Mouse (Mus musculus) lung, adult 2 months (tissue): ENCODE data around the gene Pla1a. TPM values are rescaled to one million over a fixed set of nuclear protein-coding genes. Genes with fewer than 3 reads are reported as not detected.

Experiments used
- DNase-seq: peaks from one replicate; pipeline ENCODE4 v3.0.0; 2022
- H3K4me1 ChIP-seq: fragments of 200-500 bp; 2 replicates; pipeline ENCODE4 v1.6.1; 2011; ENCODE audit warnings: low read length; ENCODE audit not compliant: control insufficient read depth, insufficient read depth
- H3K4me3 ChIP-seq: fragments of 200-500 bp; replicated peaks from 2 replicates; pipeline ENCODE3; 2011; ENCODE audit warnings: low read depth, mild to moderate bottlenecking, control low read depth, low read length; ENCODE audit errors: extremely low read depth
- CTCF ChIP-seq: fragments of 200-500 bp; IDR thresholded peaks from 2 replicates; pipeline ENCODE4 v1.5.1; 2011; ENCODE audit warnings: mild to moderate bottlenecking, low read length, control low read depth; ENCODE audit not compliant: insufficient read depth
- POLR2A ChIP-seq: fragments of 200-500 bp; IDR thresholded peaks from 2 replicates; pipeline ENCODE4 v1.6.1; 2011; ENCODE audit warnings: low read depth, mild to moderate bottlenecking, control low read depth, low read length, borderline replicate concordance; ENCODE audit errors: extremely low read depth
- WGBS: fragments of 180-500 bp; shearing (Covaris S2); methylation state at CpG from one replicate; pipeline ENCODE4 v1.1.7; 2018; 5-methylcytosine and 5-hydroxymethylcytosine counted together
- polyA plus RNA-seq: library from polyadenylated mRNA; depleted of rRNA; stranded (reverse); fragments of >200 nt; gene quantifications from 2 replicates; pipeline ENCODE4 v1.2.3, GENCODE M21; 2012

Pla1a gene
- polyA plus RNA-seq, 1 experiment: 2.0 TPM

DNA sequence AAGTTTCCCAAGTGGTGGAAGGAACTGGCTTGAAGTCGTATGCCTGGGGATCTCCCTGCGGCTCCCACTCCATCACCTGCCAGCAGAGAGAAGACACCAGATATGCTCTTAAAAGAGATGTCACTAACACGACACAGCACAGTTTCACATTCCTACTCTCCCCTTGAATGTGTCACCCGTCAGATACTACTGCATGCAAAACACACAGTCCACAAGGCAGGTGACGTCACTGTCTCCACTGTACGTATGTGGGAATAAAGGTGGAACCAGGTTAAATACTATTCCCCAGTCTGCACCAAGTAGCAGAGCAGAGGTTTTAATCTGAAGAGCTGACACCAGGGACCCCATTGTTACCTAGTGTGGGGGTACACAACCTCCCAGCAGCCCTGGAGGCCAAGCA is 7.5 kb upstream of the Pla1a start:
- TF ChIP-seq POLR2A (no peak), CTCF (no peak)
- no peak for DNase-seq
- Histone ChIP-seq H3K4me3 (no peak overlapping the region), H3K4me1 (no peaks in the 10 kb centered on the region)
- WGBS: 72% methylated on average over 6 of the region's 6 CpGs

DNA sequence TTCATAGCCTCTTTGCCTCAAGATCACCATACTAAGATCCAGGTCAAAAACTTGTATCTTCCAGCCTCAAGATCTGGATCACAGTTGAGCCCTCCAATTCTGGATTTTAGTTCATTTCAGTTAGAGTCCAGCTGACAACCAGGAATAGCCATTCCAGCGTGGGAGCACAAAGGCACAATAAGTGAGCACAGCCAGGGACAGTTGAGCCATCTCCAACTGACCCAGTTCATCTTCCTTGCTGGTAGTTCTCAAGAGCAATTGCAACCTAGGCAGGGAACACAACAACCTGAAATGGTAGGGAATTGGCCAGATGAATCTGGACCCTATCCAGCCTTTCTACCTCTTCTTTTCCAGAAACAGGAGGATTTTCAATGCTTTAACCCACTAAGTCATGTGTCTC is 6.2 kb upstream of the Pla1a start:
- H3K4me3 ChIP-seq: no peak overlapping the region
- no peaks in the 10 kb centered on the region for H3K4me1 ChIP-seq
- 83% methylated on average over 1 of the region's 1 CpGs for WGBS
- no peak for TF ChIP-seq CTCF
- DNase-seq: no peak

DNA sequence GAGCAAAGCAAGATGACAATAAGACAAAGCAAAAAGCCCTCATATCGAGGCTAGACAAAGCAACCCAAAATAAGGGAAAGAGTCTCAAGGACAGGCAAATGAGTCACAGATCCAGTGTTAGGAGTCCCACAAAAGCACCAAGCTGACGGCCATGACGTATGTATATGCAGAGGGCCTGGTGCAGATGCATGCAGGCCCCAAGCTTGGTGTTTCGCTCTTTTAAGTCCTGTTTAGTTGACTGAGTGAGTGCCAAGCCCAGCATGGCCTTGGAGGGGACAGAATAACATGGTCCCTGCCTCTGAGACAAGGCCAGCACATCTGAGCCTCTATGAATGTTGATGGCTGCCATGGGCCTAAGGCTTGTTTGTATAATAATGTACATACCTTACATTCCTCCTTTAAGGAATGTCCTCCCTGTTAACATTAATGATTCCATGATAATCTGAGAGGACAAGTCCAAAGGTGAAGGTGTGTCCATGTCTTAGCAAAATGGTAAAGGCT is 1.4 kb upstream of the Pla1a start:
- TF ChIP-seq CTCF (no peak), POLR2A (no peak)
- WGBS: 88% methylated on average over 4 of the region's 4 CpGs
- no peaks in the 10 kb centered on the region for H3K4me1 ChIP-seq
- no peak for DNase-seq
- no peak overlapping the region for H3K4me3 ChIP-seq

DNA sequence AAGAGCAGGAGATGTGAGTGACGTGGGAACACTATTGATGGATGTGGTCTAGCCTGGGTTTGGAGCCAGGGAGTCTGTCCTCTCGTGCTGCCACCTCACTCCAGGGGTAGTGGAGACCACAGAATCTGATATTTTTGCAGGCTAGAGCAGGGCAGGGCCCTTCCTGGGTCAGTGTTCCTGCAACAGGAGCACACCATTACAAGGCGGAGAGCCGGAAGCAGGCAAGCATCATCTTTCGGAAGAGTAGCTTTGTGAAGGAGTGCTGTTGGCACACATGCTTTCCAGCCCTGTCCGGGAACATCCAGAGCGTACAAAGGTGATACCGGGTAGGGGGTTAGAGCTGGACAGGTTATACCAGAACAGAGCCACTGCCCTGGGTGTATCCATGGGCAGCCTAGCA is 569 bp upstream of the Pla1a start:
- Histone ChIP-seq H3K4me3 (no peak overlapping the region), H3K4me1 (no peaks in the 10 kb centered on the region)
- TF ChIP-seq CTCF (no peak), POLR2A (no peak)
- no peak for DNase-seq
- 89% methylated on average over 8 of the region's 8 CpGs for WGBS

DNA sequence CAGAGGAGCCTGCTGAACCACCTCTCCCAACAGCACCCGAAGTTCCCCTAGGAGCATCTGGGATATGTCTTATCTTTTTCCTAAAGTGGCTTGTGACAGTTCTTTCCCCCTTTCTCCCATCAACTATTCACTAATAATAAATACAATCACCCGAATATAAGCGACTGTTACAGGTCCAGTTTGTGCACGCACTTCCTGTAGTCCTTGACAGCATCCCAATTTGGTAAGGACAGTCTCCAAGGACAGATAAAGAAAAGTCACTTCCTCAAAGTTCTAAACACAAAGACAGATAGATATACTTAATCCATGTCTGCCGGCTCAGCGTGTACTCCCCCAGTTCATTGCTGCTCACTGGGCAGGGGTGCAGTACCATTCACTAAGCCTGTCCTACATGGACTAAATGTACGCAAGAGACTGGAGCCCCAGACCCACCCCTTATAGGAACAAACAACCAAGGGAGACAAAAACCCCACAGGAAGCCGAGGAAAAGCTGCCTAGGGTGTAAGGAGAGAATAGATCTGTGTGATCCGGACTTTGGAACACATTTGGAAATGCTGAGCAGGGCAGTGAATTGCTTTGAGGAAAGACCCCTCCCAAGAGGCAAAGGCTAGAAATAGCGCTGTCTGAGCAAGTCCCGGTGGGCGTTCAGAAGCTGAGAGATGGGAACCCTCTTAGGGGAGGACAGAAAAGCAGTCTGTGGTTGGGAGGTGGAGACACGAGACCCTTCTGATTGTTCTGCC is 1.3 kb downstream of the Pla1a start:
- 41% methylated on average over 13 of the region's 13 CpGs for WGBS
- TF ChIP-seq POLR2A (no peak), CTCF (no peak)
- H3K4me3 ChIP-seq: no peak overlapping the region
- H3K4me1 ChIP-seq: no peaks in the 10 kb centered on the region
- no peak for DNase-seq

DNA sequence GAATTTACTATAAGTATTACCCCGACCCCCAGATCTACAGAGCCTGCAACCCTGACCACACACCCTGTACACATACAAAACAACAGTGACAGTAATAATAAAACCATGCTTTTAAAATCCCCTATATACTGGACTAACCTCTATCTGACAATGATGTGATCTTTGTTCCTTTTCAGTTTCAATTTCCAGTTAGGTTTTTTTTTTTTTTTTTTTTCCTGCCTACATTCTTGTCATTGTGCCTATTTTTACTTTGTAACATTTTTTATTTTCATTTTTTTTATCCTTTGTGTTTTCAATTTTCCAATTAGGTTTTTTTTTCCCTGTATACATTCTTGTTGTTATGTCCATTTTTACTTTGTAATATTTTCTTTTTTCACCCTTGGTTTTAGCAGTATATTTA is 7.1 kb downstream of the Pla1a start:
- Histone ChIP-seq H3K4me3 (no peak overlapping the region), H3K4me1 (no peaks in the 10 kb centered on the region)
- WGBS: 76% methylated on average over 1 of the region's 1 CpGs
- TF ChIP-seq CTCF (no peak), POLR2A (no peak)
- no peak for DNase-seq

DNA sequence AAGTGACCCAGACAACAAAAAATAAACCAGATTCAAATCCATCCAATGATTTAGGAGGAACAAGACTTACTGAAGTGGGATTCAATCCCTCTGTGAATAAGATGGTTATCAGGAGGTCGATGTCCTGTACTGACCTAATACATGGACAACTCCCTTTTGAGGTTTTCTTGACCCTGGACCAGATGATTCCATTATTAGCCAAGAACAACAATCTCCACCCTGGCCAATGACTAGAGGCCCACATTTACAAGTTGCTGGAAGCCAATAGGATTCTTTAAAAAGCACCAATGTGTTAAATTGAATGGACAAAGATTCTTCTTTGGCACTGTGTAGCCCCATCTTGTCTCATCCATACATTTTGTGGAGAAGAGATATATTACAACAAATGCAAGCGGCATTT is 7.6 kb downstream of the Pla1a start:
- Histone ChIP-seq H3K4me3 (no peak overlapping the region), H3K4me1 (no peaks in the 10 kb centered on the region)
- TF ChIP-seq POLR2A (no peak), CTCF (no peak)
- DNase-seq: no peak
- 77% methylated on average over 2 of the region's 2 CpGs for WGBS

DNA sequence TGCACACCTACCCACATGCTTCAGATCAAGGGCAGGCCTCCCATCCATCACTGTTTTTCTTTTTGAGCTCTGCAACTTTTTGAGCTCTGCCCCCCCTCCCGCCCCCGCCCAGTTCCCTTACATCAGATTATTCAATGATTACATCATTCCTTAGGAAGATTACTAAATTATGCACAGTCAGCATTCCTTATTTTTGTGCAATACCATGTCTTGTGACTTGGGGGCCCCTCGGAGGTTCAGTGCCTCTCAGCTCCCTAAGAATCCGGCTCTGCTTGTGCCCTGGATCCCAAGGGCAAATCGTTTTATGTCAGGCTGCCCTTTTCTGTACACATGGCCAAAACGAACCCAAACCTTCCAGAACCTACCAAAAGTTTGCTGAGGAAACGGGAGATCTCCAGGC is 18.0 kb downstream of the Pla1a start:
- no peak for TF ChIP-seq POLR2A
- no peak for TF ChIP-seq CTCF
- no peak for DNase-seq
- 76% methylated on average over 7 of the region's 7 CpGs for WGBS
- Histone ChIP-seq H3K4me1 (no peaks in the 10 kb centered on the region), H3K4me3 (no peak overlapping the region)

DNA sequence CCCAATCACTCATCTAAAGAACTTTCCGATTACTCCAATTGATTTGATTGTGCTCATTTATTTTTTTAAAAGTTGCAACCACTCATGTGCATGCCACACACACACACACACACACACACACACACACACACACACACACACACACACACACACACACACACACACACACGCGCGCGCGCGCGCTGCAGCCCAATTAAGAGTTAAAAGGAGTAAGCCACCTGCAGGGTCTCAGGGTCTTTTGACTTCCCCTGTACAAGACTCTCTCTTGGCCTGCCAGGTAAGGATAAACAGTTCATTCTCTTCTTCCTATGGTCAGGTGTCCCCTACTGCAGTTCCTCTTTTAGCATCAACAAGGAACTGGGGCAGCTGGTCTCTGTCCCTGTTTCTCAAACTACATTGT is 24.5 kb downstream of the Pla1a start:
- H3K4me3 ChIP-seq: no peak overlapping the region
- WGBS: 96% methylated on average over 8 of the region's 8 CpGs
- no peak for DNase-seq
- TF ChIP-seq CTCF (no peak), POLR2A (no peak)
- no peaks in the 10 kb centered on the region for H3K4me1 ChIP-seq

DNA sequence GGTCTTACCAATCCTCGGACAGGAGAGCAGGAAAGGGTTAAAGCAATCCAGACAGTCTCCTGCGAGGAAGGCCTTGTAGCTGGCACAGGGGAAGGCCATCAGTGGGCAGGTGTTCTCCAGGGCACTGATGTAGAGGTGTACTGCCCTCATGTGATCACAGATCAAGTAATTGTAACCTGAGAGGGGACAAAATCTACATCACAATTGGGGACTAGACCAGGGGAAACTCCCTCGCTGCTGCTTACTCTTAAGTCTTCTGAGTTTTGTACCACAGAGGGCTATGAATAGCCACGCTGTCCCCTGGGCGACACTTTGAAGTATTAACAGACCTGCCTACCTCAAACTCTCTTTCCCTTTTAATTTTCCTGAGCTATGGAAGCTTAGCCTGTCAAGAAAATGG is 25.4 kb downstream of the Pla1a start:
- TF ChIP-seq CTCF (no peak), POLR2A (no peak)
- DNase-seq: no peak
- Histone ChIP-seq H3K4me3 (no peak overlapping the region), H3K4me1 (no peaks in the 10 kb centered on the region)
- 50% methylated on average over 5 of the region's 5 CpGs for WGBS

DNA sequence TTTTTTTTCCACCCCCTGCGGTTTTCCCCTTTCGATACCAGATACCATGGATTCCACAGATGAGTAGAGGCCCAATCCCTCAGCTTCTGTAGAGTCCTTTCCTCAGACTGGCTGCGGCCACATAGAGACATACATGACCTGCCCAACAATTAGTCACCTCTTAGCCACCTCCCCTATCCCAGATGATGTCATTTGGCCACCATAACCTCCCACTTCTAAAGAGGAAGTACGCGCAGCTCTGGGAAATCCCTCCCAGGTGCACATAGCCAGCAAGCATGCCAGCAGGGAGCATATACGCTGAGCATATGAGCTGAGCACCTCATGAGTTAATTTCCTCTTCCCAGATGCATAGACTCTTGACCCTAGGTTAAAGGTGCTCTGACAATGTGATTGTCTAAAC is 26.2 kb downstream of the Pla1a start:
- no peak for TF ChIP-seq CTCF
- TF ChIP-seq POLR2A: no peak
- no peaks in the 10 kb centered on the region for H3K4me1 ChIP-seq
- no peak for DNase-seq
- 65% methylated on average over 6 of the region's 6 CpGs for WGBS
- H3K4me3 ChIP-seq: no peak overlapping the region
